Mouse (Mus musculus): Measurements from ENCODE around the gene Aldoart1.

DNA sequence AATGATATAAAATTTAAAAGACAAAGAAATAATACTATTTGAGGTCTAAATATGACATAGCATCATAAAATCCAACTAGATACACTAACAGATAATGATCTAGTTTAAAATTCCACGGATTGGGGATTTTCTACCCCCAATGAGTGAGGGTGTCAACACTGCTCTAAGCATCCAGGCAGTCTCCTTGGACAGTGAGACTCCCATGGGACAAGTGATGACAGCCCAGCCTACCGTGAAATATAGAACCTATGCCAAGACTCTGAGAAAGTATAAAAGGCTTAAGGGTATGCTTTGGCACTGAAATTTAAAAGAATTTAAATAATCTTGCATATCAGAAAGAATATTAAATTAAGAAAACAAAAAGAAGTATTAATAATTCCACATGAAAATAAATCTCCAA is 16.0 kb downstream of the Aldoart1 start:
- TF ChIP-seq POLR2A (IDR thresholded peaks at IDR 0.05; ENCODE audit: borderline replicate concordance, low read depth, low read length) (no peak), CTCF (IDR thresholded peaks at IDR 0.05; ENCODE audit: low read depth, low read length) (no peak)
